Mouse (Mus musculus): ENCODE data around the gene Prkd2.
A peak's percentile ranks its signal among the peaks of the same experiment; 100 is the strongest.

The Prkd2 gene

DNA sequence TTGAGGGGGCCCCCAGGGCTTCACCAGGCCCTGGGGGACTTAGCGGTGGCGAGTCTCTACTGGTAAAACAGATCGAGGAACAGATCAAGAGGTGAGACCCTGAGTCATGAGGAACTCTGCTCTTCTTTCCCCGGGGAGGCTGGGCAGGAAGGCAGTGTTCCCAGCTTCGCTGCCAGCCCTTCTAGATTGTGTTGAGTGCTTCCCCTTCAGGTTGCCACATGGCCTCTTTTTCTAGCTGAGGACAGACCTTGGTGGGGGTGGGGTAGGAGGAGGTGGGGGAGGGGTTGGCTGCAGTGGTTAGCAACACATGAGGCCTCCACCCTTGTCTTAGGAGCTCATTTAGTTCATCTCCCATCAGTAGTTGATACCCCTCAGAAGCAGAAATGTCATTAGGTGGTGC, 16.1 kb upstream of the Prkd2 start:
- no peak for DNase-seq (ENCODE audit: low spot score in 2 of 2)

DNA sequence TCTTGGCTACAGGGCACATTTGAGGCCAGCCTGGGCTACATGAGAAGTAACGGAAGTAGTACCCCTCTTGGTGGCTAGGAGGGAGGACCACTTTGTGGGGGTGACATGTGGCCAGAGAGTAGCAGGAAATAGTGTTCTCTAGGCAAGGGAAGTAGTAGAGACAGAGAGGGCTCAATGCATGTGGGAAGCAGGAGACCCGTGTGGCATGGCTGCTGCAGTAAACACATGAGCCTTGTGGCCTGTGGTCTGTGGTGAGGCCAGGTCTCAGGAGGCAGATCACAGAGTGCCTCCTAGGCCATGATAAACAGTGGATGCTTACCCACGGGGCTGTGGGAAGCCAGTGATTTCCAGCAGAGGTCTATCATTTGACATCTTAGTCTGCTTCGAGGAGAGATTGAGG, 15.4 kb upstream of the Prkd2 start:
- DNase-seq (ENCODE audit: low spot score in 2 of 2): no peak

DNA sequence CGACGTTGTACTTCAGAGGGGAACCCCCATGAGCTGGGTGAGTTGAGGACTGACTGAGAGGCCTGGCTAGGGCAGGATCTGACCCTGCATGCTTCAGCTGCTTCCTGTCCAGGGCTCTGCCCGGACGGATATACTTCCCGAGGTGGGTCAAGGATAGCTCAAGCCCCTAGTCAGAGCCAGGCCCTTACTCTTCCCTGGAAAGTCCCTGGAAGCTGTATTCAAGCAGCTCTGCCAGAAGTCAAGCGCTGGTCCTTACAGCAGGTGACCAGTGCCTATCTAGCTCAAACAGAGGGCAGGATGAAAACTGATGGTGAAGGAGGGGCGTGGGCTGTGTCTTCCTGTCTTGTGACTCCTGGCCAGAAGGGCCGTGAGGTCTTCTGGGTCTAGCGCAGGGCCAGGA, 12.3 kb upstream of the Prkd2 start:
- DNase-seq (ENCODE audit: low spot score in 2 of 2): no peak

DNA sequence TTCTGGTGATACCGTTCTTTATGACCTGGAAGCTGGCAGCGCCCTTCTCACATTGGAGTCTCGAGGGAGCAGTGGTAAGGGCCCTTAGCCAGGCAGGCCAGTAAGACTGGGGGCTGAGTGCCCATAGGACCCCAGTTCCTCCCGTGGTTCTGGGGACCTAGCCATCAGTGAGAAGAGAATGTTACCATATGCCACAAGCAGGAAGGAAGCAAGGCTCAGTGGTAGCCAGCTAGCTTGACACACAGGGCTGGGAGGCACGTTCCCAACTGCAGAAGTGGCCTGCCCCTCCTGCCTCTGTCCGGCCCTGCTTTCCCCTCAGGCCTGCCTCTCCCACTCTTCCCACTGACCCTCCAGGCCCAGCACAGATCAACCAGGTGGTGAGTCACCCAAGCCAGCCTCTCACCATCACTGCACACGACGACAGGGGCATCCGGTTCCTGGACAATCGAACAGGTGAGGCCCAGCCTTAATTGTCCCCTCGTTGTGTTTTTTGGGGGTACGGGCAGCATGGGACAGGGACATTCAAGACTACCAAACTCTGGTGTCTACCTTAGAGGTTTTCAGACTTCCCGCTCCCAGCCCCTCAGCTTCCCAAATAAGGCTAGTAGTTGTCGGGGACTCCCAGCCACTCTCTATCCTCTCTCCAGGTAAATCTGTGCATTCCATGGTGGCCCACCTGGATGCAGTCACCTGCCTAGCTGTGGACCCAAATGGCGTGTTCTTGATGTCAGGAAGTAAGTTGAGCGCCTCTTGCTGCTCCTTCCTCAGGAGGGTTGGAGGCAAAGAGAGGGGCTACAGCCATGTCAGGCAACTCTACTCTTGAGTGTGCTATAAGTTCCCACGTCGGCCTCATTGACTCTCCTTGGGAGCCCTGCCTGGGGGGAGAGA, 4.5 kb upstream of the Prkd2 start:
- no peak for DNase-seq (ENCODE audit: low spot score in 2 of 2)

DNA sequence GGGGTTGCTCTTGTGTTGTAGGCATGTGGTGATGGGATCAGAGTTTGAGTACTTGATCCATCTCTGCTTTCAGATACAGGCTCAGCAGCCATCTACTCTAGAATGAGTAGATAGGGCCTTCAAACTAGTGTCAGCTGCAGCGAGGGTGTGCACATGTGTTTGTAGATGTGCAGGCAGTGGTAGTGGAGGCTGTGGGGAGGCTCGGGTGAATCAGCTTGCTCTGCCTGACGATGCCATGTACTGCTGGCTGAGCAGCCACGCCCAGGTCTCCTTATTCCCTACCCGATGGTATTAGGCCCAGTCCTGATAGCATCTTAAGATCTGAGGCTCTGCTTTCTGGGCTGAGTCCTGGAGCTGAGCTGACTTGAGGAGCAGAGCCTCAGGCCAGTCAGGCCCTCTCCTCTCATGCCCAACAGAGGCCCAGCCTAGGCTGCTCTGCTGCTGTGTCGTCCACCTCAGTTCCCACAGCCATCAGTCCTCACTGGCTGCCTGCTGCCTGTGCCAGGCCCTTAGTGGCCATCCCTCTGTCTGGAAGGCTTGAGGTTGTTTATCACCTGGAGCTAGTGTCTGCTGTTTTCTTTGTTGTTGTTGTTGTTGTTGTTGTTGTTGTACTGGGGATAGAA, 3.8 kb upstream of the Prkd2 start:
- DNase-seq (ENCODE audit: low spot score in 2 of 2): no peak

DNA sequence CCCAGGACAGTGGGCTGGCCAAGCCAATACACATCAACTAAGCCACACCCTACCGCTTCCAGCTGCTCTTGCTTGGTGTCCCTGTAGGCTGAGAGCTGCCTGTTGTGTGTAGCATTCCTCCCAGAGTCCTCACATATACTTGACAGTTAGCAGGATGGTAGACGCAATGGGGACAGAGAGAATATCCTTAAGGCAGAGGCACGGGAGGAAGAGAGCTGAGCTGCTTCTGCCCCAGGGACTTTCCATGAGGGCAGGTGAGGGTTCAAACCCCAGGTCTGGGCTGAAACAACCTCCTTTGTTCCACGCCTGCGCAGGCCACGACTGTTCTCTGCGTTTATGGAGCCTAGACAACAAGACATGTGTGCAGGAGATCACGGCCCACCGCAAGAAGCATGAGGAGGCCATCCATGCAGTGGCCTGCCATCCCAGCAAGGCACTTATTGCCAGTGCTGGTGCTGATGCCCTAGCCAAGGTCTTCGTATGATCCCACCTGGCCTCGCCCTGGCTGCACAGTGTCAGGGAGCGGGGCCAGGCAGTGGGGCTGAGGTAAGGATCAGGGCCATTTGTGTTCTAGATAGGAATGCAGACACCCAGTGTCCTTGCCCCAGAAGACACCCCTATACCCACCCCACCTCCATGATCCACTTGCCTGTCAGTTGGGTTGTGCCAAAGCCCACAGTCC, 3.1 kb upstream of the Prkd2 start:
- no peak for DNase-seq (ENCODE audit: low spot score in 2 of 2)

DNA sequence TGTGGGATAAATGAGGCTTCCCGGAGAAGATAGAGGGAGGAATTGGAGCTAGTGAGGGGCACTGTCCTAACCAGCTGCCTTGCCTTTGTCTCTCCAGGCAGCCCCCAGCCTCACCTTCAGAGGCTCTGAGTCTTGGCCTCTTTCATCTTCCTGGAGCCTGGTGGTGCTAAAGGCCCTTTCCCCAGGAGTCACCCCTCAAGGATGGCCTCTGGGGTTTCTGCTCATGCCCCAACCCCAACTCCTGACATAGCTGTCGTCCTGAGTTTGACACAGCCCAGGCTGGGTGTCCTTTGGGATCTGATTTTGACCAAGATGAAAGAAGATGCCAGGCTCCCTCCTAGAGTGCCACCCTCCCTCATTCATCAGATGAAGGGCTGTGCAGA, 2.6 kb upstream of the Prkd2 start:
- no peak for DNase-seq (ENCODE audit: low spot score in 2 of 2)

DNA sequence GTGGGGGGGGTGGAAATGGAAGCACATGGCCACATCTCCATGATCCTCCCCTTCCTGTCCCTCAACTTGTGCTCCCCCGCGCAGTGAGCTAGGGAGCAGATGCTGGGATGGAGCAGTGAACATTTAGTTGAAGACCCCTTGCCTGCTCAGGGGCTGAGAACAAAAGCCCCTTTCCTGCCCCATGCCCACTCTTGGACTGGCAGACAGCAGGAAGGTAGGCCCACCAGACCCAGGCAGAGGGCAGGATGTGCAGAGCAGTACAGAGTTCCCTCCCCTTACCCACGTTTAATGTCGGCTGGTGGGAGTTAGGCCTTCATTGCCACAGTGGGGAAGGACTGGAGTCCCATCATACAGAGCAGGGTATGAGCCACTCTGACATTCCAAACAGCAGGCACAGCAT, 1.6 kb upstream of the Prkd2 start:
- DNase-seq (ENCODE audit: low spot score in 2 of 2): no peak

DNA sequence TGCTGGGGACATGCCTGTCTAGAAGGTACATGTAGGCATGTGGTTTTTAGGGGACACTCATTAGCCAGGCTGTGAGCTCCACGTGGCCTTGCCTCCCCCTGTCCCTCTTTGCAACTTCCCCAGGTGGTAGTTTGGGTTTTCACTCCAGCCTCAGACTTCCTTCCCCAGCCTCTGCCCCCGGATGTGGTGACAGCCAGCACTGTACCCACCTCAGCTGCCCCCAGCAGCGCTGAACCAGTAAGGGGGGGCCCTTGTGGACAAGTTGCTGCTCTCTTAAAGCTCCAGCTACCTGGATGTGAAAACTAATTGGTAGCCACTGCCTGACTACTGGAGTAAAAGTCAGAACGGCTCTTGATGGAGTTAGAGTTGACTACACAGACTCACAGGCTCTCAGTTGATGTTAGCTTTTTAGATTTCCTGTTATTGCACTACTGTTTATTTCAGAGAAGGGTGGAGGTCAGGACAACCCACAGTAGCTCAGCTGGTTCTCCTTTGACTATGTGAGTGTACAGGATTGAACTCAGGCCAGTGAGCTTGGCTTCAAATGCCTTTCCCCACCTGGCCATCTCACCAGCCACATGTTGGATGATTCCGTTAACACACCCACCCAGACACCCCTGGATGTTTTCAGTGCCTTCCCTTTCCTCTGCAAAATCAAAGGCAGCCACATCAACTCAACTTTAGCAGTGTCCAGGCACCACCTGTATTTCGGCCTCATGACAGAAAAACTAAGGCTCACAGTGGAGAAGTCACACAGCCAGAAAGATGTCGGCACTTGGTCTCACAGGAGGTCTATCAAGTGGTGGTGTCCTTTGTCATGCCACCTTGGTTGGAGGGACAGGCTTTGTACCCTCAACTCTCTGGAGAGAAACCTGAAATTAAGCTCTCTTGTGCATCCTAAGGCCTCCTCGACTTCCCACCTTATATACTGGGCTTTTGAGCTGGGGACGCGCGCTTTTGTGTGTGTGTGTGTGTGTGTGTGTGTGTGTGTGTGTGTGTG, 841 bp upstream of the Prkd2 start:
- DNase-seq (ENCODE audit: low spot score in 2 of 2): no peak

DNA sequence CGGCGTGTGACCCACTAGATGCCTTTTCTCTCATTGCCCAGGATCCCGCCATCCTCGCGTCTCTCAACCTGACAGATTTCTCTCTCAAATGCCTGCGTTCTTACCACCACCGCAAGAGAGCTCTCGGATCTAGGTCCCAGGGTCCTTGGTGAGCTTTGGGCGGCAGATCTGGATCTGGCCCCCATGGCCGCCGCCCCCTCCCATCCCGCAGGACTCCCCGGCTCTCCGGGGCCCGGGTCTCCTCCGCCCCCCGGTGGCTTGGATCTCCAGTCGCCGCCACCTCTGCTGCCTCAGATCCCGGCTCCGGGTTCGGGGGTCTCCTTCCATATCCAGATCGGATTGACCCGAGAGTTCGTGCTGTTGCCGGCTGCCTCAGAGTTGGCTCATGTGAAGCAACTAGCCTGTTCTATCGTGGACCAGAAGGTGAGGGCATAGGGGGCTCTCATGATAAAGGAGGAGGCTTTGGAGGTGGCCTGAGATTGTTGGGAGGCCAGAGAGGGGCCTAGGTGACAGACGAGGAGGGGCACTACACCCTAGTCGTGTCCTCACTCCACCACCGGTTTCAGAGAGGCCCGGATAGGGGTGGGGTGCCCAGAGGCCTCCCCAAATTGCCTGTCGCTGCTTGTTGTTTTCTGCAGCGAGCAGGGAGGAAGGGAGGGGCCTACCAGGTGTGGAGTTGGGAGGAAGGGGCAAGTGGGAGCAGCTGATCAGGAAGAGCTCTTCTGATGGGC, 904 bp downstream of the Prkd2 start:
- DNase-seq (ENCODE audit: low spot score in 2 of 2): no peak

DNA sequence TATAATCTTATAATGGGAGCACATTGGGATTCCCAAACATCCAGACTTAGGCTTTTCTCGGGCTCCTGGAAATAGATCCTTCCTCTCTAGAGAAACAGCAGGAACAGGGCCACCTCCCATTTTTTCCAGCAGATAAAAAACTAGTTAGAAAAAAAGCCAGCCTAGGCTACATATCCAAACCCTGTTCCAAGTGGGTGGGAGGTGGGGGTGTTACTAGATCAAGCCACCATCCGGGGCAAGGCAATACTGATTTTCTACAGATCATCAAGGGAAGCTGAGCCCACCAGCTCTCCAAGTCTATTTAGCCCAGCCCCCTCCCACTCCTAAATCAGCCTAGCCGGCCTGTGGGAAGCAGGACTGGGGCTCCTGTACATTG, 2.0 kb downstream of the Prkd2 start:
- DNase-seq (ENCODE audit: low spot score in 2 of 2): no peak

DNA sequence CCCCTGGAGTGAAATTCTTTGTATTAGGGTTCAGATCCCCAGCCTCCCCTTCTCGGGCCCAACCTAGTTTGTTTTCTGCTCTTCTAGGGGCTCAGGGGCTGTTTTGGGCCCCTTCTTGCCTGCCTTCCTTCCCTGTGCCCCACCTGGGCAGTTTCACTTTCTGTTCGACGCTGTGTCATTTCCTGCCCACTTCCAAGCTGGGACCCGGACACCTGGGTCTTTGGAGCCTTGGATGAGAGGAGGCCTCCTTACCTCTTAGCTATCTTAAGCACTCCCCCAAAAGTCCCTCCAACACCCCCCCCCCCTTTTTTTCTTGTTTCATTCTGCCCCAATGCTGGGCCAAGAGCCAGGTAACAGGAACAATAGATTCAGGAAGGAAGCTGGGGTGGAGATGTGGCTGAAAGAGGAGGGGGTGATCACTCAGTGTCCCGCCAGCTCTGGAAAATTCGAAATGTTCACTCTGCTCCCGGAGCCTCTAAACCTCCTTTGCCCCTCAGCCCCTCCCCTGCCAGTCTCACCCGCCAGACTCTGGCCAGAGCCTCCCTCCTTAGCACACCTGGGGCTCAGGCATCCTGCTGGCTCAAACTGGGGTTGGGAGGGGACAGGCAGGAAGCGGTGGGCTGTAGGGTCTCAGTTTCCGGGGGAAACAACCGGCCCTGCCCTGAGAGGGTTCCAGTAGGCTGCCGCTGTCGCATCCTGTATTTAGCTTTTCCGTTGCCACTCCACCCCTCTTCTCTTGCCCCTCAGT, 2.5 kb downstream of the Prkd2 start:
- DNase-seq (ENCODE audit: low spot score in 2 of 2): no peak

DNA sequence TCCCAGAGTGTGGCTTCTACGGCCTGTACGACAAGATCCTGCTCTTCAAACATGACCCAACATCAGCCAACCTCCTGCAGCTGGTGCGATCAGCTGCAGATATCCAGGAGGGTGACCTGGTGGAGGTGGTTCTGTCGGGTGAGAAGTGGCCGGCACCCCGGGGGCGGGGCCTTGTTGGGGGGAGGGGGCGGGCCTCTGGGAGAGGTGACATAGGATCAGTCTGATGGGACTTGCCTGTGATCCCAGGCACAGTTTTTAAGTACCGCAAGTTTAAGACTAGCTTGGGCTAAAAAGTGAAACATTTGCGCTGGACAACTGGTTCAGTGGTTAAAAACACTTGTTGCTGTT, 3.1 kb downstream of the Prkd2 start:
- DNase-seq (ENCODE audit: low spot score in 2 of 2): no peak

DNA sequence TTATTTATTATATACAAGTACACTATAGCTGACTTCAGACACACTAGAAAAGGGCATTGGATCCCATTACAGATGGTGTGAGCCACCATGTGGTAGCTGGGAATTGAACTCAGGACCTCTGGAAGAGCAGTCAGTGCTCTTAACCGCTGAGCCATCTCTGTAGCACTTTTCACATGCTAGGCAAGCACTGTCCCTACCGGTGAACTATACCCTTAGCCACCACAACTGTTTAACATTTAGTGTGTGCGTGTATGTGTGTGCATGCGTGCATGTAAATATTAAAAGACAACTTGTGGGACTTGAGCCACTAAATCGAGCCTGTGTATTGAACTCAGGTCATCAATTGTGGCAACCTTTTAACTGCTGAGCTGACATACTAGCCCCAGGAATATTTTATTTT, 4.1 kb downstream of the Prkd2 start:
- no peak for DNase-seq (ENCODE audit: low spot score in 2 of 2)

DNA sequence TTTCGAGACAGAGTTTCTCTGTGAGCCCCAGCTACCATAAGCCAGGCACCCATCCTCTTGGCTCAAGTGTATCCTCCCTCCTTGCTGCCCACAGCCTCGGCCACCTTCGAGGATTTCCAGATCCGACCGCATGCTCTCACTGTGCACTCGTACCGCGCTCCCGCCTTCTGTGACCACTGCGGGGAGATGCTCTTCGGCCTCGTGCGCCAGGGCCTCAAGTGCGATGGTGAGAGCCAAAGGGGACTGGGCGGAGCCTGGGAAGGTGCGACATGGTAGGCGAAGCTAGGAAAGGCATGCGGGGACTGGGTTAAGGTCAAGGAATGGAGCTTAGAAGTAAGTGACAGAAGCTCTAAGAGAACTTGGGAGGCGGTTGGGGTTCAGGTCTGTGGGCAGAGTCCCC, 4.8 kb downstream of the Prkd2 start:
- no peak for DNase-seq (ENCODE audit: low spot score in 2 of 2)

DNA sequence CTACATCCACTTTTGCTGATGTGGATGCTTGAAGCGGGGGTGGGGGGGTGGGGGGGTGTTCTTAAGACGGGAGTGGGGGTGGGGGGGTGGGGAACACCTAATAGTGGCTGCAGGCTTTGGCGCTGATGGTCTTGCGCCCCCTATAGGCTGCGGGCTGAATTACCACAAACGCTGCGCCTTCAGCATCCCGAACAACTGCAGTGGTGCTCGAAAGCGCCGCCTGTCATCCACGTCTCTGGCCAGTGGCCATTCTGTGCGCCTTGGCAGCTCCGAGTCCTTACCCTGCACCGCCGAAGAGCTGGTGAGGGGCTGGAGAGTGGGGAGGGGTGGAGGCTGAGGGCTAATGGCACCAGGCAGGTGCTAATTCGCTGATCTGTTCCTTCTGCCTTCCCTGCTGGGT, 5.9 kb downstream of the Prkd2 start:
- DNase-seq (ENCODE audit: low spot score in 2 of 2): peak in 1 of 2 experiments; percentile 66

DNA sequence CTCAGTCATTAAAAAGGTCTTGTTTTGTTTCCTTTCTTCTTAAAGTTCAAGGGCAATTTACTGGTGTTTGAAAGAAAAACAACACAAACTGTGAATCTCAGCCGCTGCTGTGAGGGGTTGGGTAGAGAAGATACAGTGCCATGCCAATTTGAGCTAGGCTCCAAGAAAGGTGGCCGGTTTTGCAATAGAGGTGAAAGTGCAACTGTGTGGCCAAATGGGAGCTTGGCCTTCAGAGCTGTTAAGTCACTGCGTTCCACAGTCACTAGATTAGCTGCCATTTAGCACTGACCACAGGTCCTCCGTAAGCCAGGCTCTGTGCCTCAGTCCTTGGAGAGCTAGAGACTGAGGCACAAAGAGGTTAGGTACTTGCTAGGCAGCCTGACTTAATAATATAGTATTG, 8.9 kb downstream of the Prkd2 start:
- DNase-seq (ENCODE audit: low spot score in 2 of 2): no peak

DNA sequence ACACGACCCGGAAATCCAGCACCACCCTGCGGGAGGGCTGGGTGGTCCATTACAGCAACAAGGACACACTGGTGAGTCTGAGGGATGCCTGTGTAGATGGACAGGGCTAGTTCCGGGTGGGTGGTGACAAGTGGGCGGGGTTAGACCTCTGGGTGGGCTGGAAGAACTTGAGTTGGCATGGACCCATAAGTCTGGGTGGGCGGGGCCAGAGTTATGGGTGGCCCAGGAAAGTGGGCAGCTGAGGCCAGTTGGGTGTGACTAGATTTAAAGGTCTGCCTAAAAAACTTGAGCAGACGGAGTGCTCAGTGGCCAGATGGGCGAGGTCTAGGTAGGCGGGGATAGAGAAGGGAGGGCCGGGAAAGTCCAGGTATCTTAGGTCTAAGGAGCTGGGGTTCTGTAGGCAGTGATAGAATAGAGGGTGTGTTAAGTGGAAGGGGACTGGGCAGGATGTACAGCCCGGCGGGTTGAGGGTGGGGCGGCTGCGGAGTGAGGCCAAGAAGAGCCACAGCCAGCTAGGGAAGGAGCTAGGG, 10.7 kb downstream of the Prkd2 start:
- no peak for DNase-seq (ENCODE audit: low spot score in 2 of 2)

DNA sequence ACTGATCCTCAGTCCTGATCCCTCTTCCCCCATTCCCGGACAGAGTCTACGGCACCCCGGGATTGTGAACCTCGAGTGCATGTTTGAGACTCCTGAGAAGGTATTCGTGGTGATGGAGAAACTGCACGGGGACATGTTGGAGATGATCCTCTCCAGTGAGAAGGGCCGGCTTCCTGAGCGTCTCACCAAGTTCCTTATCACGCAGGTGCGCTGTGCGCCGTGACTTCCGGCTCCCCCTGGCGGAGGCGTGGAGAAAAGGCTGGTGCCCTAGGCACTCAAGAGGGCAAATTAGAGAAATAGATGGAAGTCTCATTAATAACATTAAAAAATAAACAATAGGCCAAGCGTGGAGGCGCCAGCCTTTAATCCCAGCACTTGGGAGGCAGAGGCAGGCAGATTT, 15.6 kb downstream of the Prkd2 start:
- no peak for DNase-seq (ENCODE audit: low spot score in 2 of 2)

All from frontal cortex, postnatal 10 days (tissue).